Comparison of ENCODE assay signal across 16 mouse cellular contexts in genomic region chr3:14398676-14399075, GRCm38 (mm10).
"Had no signal": no experiment of that assay in that cellular context is flagged by ENCODE, and none has a peak within 500 bp of the region (broad histone marks: within the 10 kb centered on the region; RNA-seq: fewer than 3 reads in every experiment).

No protein-coding gene starts in this region.

- H3K4me1 ChIP-seq: neural tube, embryonic 13.5 days; neural tube, embryonic 15.5 days; stomach, embryonic 15.5 days had no signal

- H3K36me3 ChIP-seq: neural tube, embryonic 13.5 days; neural tube, embryonic 15.5 days; stomach, embryonic 15.5 days had no signal

- H3K9me3 ChIP-seq: neural tube, embryonic 13.5 days; neural tube, embryonic 15.5 days; stomach, embryonic 15.5 days had no signal

- H3K9ac ChIP-seq: neural tube, embryonic 13.5 days; neural tube, embryonic 15.5 days; stomach, embryonic 15.5 days had no signal

- H3K27me3 ChIP-seq: neural tube, embryonic 13.5 days; neural tube, embryonic 15.5 days; stomach, embryonic 15.5 days had no signal

- DNase-seq: retina, postnatal 1 day; right cerebral cortex, adult 18-20 months; right cerebral cortex, postnatal 14 days; right cerebral cortex, postnatal 25 days; right cerebral cortex, postnatal 4 days; spleen, adult 18-20 months; thymus, adult 18-20 months; thymus, adult 2 months; thymus, postnatal 14 days; thymus, postnatal 25 days; thymus, postnatal 36 days; thymus, postnatal 4 days had no signal

- H3K27ac ChIP-seq: neural tube, embryonic 13.5 days; neural tube, embryonic 15.5 days; stomach, embryonic 15.5 days; stomach, postnatal 0 days had no signal

- H3K4me2 ChIP-seq: neural tube, embryonic 13.5 days; neural tube, embryonic 15.5 days; stomach, embryonic 15.5 days had no signal

- H3K4me3 ChIP-seq: neural tube, embryonic 13.5 days; neural tube, embryonic 15.5 days; stomach, embryonic 15.5 days had no signal
